8 mouse cellular contexts compared by ENCODE assay signal in the genomic region with DNA sequence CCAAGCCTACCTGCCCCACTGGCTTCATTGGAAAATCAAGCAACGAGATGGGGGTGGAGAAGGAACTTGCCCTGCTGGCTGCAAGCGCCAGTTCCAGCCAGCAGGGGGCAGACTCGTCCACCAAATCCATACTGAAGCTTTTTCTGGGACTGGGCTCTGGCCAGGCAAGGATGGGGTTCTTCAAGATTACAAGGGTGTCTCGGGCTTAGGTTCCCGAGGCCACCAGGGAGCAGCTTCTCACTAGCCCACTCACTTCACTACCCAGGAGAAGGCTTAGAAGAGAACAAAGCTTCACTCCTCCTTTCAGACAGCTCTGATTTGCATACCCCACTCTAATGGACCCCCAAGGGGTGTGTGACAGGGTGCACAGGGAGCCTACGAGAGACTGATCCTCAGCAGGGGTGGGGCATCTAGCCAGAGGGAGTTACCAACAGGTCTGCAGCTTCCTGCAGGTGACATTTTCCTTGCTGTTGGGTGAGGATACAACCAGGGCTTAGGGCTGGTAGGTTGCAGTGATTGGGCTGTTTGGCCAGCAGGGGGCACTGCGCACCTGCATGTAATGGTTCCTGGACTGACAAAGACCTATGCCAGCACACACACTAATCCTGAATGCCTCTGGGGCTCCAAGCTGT. TPM values are rescaled to one million over a fixed set of nuclear protein-coding genes. Genes with fewer than 3 reads are reported as not detected.
DNase-seq lines count a peak whose midpoint lies in the region; ATAC-seq and TF ChIP-seq lines count a peak whose summit lies in the region.

No protein-coding gene starts in this region.

- under 1% methylated on average over 7 of the region's 7 CpGs for WGBS in embryonic facial prominence, embryonic 13.5 days
- 1% methylated on average over 7 of the region's 7 CpGs for WGBS in limb, embryonic 13.5 days
- 1% methylated on average over 7 of the region's 7 CpGs for WGBS in midbrain, postnatal 0 days

- H3K4me3 ChIP-seq in embryonic facial prominence, embryonic 13.5 days = no peak overlapping the region
- H3K4me3 ChIP-seq in limb, embryonic 13.5 days = no peak overlapping the region
- H3K4me3 ChIP-seq in midbrain, postnatal 0 days (ENCODE audit: low read depth, low read length) = no peak overlapping the region

- no peaks in the 10 kb centered on the region for H3K9me3 ChIP-seq in embryonic facial prominence, embryonic 13.5 days
- no peaks in the 10 kb centered on the region for H3K9me3 ChIP-seq in limb, embryonic 13.5 days
- H3K9me3 ChIP-seq in midbrain, postnatal 0 days (ENCODE audit: low read length) = no peaks in the 10 kb centered on the region

- ATAC-seq in embryonic facial prominence, embryonic 13.5 days (ENCODE audit: insufficient number of reproducible peaks, insufficient read depth, low FRiP score, low TSS enrichment, low read depth) = peak; percentile 46; the same call in 1 of the 2 replicates
- ATAC-seq in limb, embryonic 13.5 days (ENCODE audit: low FRiP score, low read depth) = peak; percentile 64; the same call in 1 of the 2 replicates
- ATAC-seq in midbrain, postnatal 0 days (ENCODE audit: low FRiP score) = peak; percentile 81

- DNase-seq in 416B (ENCODE audit: low read depth) = peak; percentile 90
- DNase-seq in adrenal gland, postnatal 36 days = peak; percentile 87 to 91
- DNase-seq in heart, adult 8-10 months (ENCODE audit: low spot score) = peak; percentile 71
- peak; percentile 84 for DNase-seq in kidney, adult 9 months
- DNase-seq in midbrain, postnatal 0 days (ENCODE audit: low spot score) = peak; percentile 94
- DNase-seq in spleen, postnatal 10 days (ENCODE audit: low spot score in 2 of 2) = peak; percentile 63 to 85

- TF ChIP-seq CTCF in midbrain, postnatal 0 days (IDR thresholded peaks at IDR 0.05) = peak; percentile 87

- H3K27ac ChIP-seq in embryonic facial prominence, embryonic 13.5 days = no peak overlapping the region
- H3K27ac ChIP-seq in limb, embryonic 13.5 days = no peak overlapping the region
- H3K27ac ChIP-seq in midbrain, postnatal 0 days (ENCODE audit: low read depth, low read length) = no peak overlapping the region

- H3K36me3 ChIP-seq in embryonic facial prominence, embryonic 13.5 days = no peaks in the 10 kb centered on the region
- no peaks in the 10 kb centered on the region for H3K36me3 ChIP-seq in limb, embryonic 13.5 days
- H3K36me3 ChIP-seq in midbrain, postnatal 0 days (ENCODE audit: insufficient read depth, low read length) = no peaks in the 10 kb centered on the region

- H3K4me2 ChIP-seq in embryonic facial prominence, embryonic 13.5 days = no peak overlapping the region
- H3K4me2 ChIP-seq in limb, embryonic 13.5 days (replicated peaks) = no peak overlapping the region
- H3K4me2 ChIP-seq in midbrain, postnatal 0 days (ENCODE audit: low read depth, low read length, poor library complexity, severe bottlenecking) = no peak overlapping the region

- H3K27me3 ChIP-seq in embryonic facial prominence, embryonic 13.5 days = peaks cover 94% of the 10 kb centered on the region
- peaks cover 89% of the 10 kb centered on the region for H3K27me3 ChIP-seq in limb, embryonic 13.5 days
- peaks cover 18% of the 10 kb centered on the region for H3K27me3 ChIP-seq in midbrain, postnatal 0 days (ENCODE audit: insufficient read depth, low read length)

- peaks cover under 1% of the 10 kb centered on the region; the same call in 1 of the 2 replicates for H3K4me1 ChIP-seq in embryonic facial prominence, embryonic 13.5 days
- peaks cover under 1% of the 10 kb centered on the region; the same call in 1 of the 2 replicates for H3K4me1 ChIP-seq in limb, embryonic 13.5 days
- H3K4me1 ChIP-seq in midbrain, postnatal 0 days (ENCODE audit: insufficient read depth, low read length) = 0 out of 2 replicates have a peak, but pooled peaks cover 5% of the 10 kb centered on the region

- H3K9ac ChIP-seq in embryonic facial prominence, embryonic 13.5 days = no peak overlapping the region
- no peak overlapping the region for H3K9ac ChIP-seq in limb, embryonic 13.5 days
- H3K9ac ChIP-seq in midbrain, postnatal 0 days (replicated peaks; ENCODE audit: low read length, poor library complexity, severe bottlenecking) = no peak overlapping the region

RNA-seq across cellular contexts. Expression of gene Aqp6, which starts 5.0 kb away (rescaled TPM):
- total RNA-seq in adrenal gland, postnatal 36 days (2021) = not detected
- not detected in 2 replicates for polyA plus RNA-seq in embryonic facial prominence, embryonic 13.5 days (2015; fragmentation: Nextera tagmentation; extraction: Ambion mirVana)
- total RNA-seq in heart, adult 8-10 months (2022) = under 1 TPM in 2 of 4 experiments, not detected in 2; 0.17 to 0.41 TPM
- polyA plus RNA-seq in limb, embryonic 13.5 days (2015; fragmentation: Nextera tagmentation; extraction: Ambion mirVana) = not detected in 2 replicates
- total RNA-seq in midbrain, postnatal 0 days (2014; rRNA removed) = 1.7 TPM in 1 of 2 replicates, not detected in the other
- 0.23 and 0.28 TPM in 2 replicates for polyA plus RNA-seq in midbrain, postnatal 0 days (2015; fragmentation: Nextera tagmentation; extraction: Ambion mirVana)

RNA-seq across cellular contexts. Expression of gene Aqp5, which starts 5.6 kb away (rescaled TPM):
- total RNA-seq in adrenal gland, postnatal 36 days (2021) = 1 to 10 TPM; 1.5 to 3.1 TPM
- 0.24 and 1.2 TPM in 2 replicates for polyA plus RNA-seq in embryonic facial prominence, embryonic 13.5 days (2015; fragmentation: Nextera tagmentation; extraction: Ambion mirVana)
- total RNA-seq in heart, adult 8-10 months (2022) = under 1 TPM in 3 of 4 experiments, not detected in 1; 0.26 to 0.57 (median 0.37) TPM
- polyA plus RNA-seq in limb, embryonic 13.5 days (2015; fragmentation: Nextera tagmentation; extraction: Ambion mirVana) = 0.27 and 0.61 TPM in 2 replicates
- total RNA-seq in midbrain, postnatal 0 days (2014; rRNA removed) = 2.4 and 3.2 TPM in 2 replicates
- polyA plus RNA-seq in midbrain, postnatal 0 days (2015; fragmentation: Nextera tagmentation; extraction: Ambion mirVana) = 1.0 and 1.4 TPM in 2 replicates

RNA-seq across cellular contexts. Expression of gene Aqp2, which starts 17.3 kb away (rescaled TPM):
- total RNA-seq in adrenal gland, postnatal 36 days (2021) = 1 to 10 TPM in 1 of 2 experiments, under 1 TPM in 1; 0.82 to 5.0 TPM
- not detected in 2 replicates for polyA plus RNA-seq in embryonic facial prominence, embryonic 13.5 days (2015; fragmentation: Nextera tagmentation; extraction: Ambion mirVana)
- not detected for total RNA-seq in heart, adult 8-10 months (2022)
- not detected in 2 replicates for polyA plus RNA-seq in limb, embryonic 13.5 days (2015; fragmentation: Nextera tagmentation; extraction: Ambion mirVana)
- total RNA-seq in midbrain, postnatal 0 days (2014; rRNA removed) = not detected in 2 replicates
- not detected in 2 replicates for polyA plus RNA-seq in midbrain, postnatal 0 days (2015; fragmentation: Nextera tagmentation; extraction: Ambion mirVana)

RNA-seq across cellular contexts. Expression of gene Racgap1, which starts 55.3 kb away (rescaled TPM):
- 1 to 10 TPM; 7.6 to 7.7 TPM for total RNA-seq in adrenal gland, postnatal 36 days (2021)
- polyA plus RNA-seq in embryonic facial prominence, embryonic 13.5 days (2015; fragmentation: Nextera tagmentation; extraction: Ambion mirVana) = 131 and 132 TPM in 2 replicates
- total RNA-seq in heart, adult 8-10 months (2022) = 1 to 10 TPM in 1 of 4 experiments, under 1 TPM in 3; 0.46 to 1.6 (median 0.99) TPM
- polyA plus RNA-seq in limb, embryonic 13.5 days (2015; fragmentation: Nextera tagmentation; extraction: Ambion mirVana) = 114 and 121 TPM in 2 replicates
- 27.0 and 32.9 TPM in 2 replicates for total RNA-seq in midbrain, postnatal 0 days (2014; rRNA removed)
- polyA plus RNA-seq in midbrain, postnatal 0 days (2015; fragmentation: Nextera tagmentation; extraction: Ambion mirVana) = 27.2 TPM in 2 replicates
